Mouse (Mus musculus) CH12.LX (cell line): ENCODE results near the gene Endou. TPM values are rescaled to one million over a fixed set of nuclear protein-coding genes. Genes with fewer than 3 reads are reported as not detected.

ENCODE experiments used
- DNase-seq: peaks from one replicate; pipeline ENCODE4 v3.0.0-alpha.2; 2013; ENCODE audit errors: extremely low read depth
- H3K27ac ChIP-seq: 2 replicates; pipeline ENCODE4 v1.5.1; 2012; ENCODE audit warnings: low read depth, mild to moderate bottlenecking, control low read depth, moderate library complexity; ENCODE audit not compliant: insufficient read depth
- H3K27me3 ChIP-seq: replicated peaks from 2 replicates; pipeline ENCODE3; 2012; ENCODE audit warnings: inconsistent platforms
- H3K36me3 ChIP-seq, 2 experiments: replicated peaks in 1 of 2; 2 replicates each; pipeline versions ENCODE3 to v1.6.1; 2012; ENCODE audit warnings: inconsistent platforms in 1 of 2, low read length in 1 of 2, mild to moderate bottlenecking in 1 of 2, mixed read lengths in 1 of 2, moderate library complexity in 1 of 2; ENCODE audit not compliant: control insufficient read depth in 1 of 2, insufficient read depth in 1 of 2
- H3K4me1 ChIP-seq, 2 experiments: 2 replicates each; pipeline ENCODE4 v1.6.1; 2012; ENCODE audit warnings: inconsistent platforms in 1 of 2, moderate library complexity in 1 of 2; ENCODE audit not compliant: insufficient read depth in 2 of 2, control insufficient read depth in 1 of 2
- H3K4me2 ChIP-seq: 2 replicates; pipeline ENCODE4 v1.6.1; 2012; ENCODE audit warnings: low read depth, mild to moderate bottlenecking, control low read depth; ENCODE audit not compliant: poor library complexity, insufficient read depth, severe bottlenecking
- H3K4me3 ChIP-seq, 3 experiments: fragments of 150-350 bp in 1 of 3; sonication (generic) in 1 of 3; replicated peaks in 1 of 3; 2 replicates each; pipeline versions ENCODE3 to v1.5.1; 2011 to 2012; ENCODE audit warnings: low read depth in 2 of 3, low read length in 2 of 3, mild to moderate bottlenecking in 2 of 3, moderate library complexity in 2 of 3, control low read depth in 1 of 3, improper control_type of control experiment in 1 of 3, inconsistent platforms in 1 of 3, mixed read lengths in 1 of 3; ENCODE audit not compliant: poor library complexity in 1 of 3
- H3K79me2 ChIP-seq: replicated peaks from 2 replicates; pipeline ENCODE4 v1.6.1; 2012; ENCODE audit warnings: mild to moderate bottlenecking, moderate library complexity; ENCODE audit not compliant: control insufficient read depth, poor library complexity, insufficient read depth, severe bottlenecking; ENCODE audit errors: extremely low read depth
- H3K9ac ChIP-seq: 2 replicates; pipeline ENCODE4 v1.6.1; 2012; ENCODE audit warnings: low read depth, mild to moderate bottlenecking, control low read depth, moderate library complexity; ENCODE audit not compliant: insufficient read depth
- H3K9me3 ChIP-seq: replicated peaks from 2 replicates; pipeline ENCODE3; 2012; ENCODE audit warnings: low read length, inconsistent platforms, mixed read lengths
- BHLHE40 ChIP-seq: IDR thresholded peaks from 2 replicates; pipeline ENCODE4 v1.6.1; 2011; ENCODE audit warnings: mild to moderate bottlenecking, low read depth, low read length, improper control_type of control experiment
- CHD2 ChIP-seq: IDR thresholded peaks from 2 replicates; pipeline ENCODE4 v1.6.1; 2011; ENCODE audit warnings: low read length, improper control_type of control experiment
- ELF1 ChIP-seq: IDR thresholded peaks from 2 replicates; pipeline ENCODE4 v1.6.1; 2014; ENCODE audit warnings: low read depth, mild to moderate bottlenecking, inconsistent platforms, low read length, improper control_type of control experiment
- EP300 ChIP-seq: IDR thresholded peaks from 2 replicates; pipeline ENCODE4 v1.6.1; 2011; ENCODE audit warnings: low read length, improper control_type of control experiment
- ETS1 ChIP-seq: conservative IDR thresholded peaks from 2 replicates; pipeline ENCODE4 v1.6.1; 2012; ENCODE audit warnings: low read depth, mild to moderate bottlenecking, inconsistent platforms, low read length, improper control_type of control experiment, moderate library complexity
- GABPA ChIP-seq: IDR thresholded peaks from 2 replicates; pipeline ENCODE4 v1.6.1; 2012; ENCODE audit warnings: low read depth, low read length, improper control_type of control experiment, inconsistent platforms; ENCODE audit not compliant: insufficient replicate concordance
- HCFC1 ChIP-seq: IDR thresholded peaks from 2 replicates; pipeline ENCODE4 v1.6.1; 2012; ENCODE audit warnings: low read depth, mild to moderate bottlenecking, inconsistent platforms, low read length, improper control_type of control experiment
- IRF4 ChIP-seq: IDR thresholded peaks from 2 replicates; pipeline ENCODE4 v1.6.1; 2014; ENCODE audit warnings: low read depth, mild to moderate bottlenecking, inconsistent platforms, low read length, improper control_type of control experiment
- JUN ChIP-seq: IDR thresholded peaks from 2 replicates; pipeline ENCODE4 v1.6.1; 2011; ENCODE audit warnings: low read depth, mild to moderate bottlenecking, low read length, improper control_type of control experiment, moderate library complexity; ENCODE audit not compliant: insufficient read depth
- JUND ChIP-seq: conservative IDR thresholded peaks from 2 replicates; pipeline ENCODE4 v1.6.1; 2011; ENCODE audit warnings: low read depth, low read length, improper control_type of control experiment
- KAT2A ChIP-seq: IDR thresholded peaks from 2 replicates; pipeline ENCODE4 v1.6.1; 2012; ENCODE audit warnings: low read length, improper control_type of control experiment, inconsistent platforms; ENCODE audit not compliant: insufficient replicate concordance
- MAFK ChIP-seq: IDR thresholded peaks from 2 replicates; pipeline ENCODE4 v1.6.1; 2011; ENCODE audit warnings: low read length, improper control_type of control experiment; ENCODE audit not compliant: insufficient replicate concordance
- MAX ChIP-seq: IDR thresholded peaks from 2 replicates; pipeline ENCODE4 v1.6.1; 2011; ENCODE audit warnings: low read length, improper control_type of control experiment
- MEF2A ChIP-seq: IDR thresholded peaks from 2 replicates; pipeline ENCODE4 v1.6.1; 2014; ENCODE audit warnings: low read depth, mild to moderate bottlenecking, inconsistent platforms, low read length, improper control_type of control experiment, borderline replicate concordance
- MXI1 ChIP-seq: IDR thresholded peaks from 2 replicates; pipeline ENCODE4 v1.6.1; 2011; ENCODE audit warnings: mild to moderate bottlenecking, low read depth, low read length, improper control_type of control experiment
- MYC ChIP-seq: IDR thresholded peaks from 2 replicates; pipeline ENCODE4 v1.6.1; 2011; ENCODE audit warnings: low read depth, mild to moderate bottlenecking, improper control_type of control experiment, low read length
- NELFE ChIP-seq: IDR thresholded peaks from 2 replicates; pipeline ENCODE4 v1.6.1; 2011; ENCODE audit warnings: low read depth, low read length, improper control_type of control experiment
- NRF1 ChIP-seq: IDR thresholded peaks from 2 replicates; pipeline ENCODE4 v1.6.1; 2014; ENCODE audit warnings: low read depth, mild to moderate bottlenecking, inconsistent platforms, low read length, improper control_type of control experiment, moderate library complexity
- PAX5 ChIP-seq: IDR thresholded peaks from 2 replicates; pipeline ENCODE4 v1.6.1; 2012; ENCODE audit warnings: low read length, inconsistent platforms, mixed read lengths
- POLR2A ChIP-seq: IDR thresholded peaks from 2 replicates; pipeline ENCODE4 v1.6.1; 2011; ENCODE audit warnings: low read depth, mild to moderate bottlenecking, improper control_type of control experiment, low read length
- POLR2AphosphoS2 ChIP-seq: IDR thresholded peaks from 2 replicates; pipeline ENCODE4 v1.6.1; 2011; ENCODE audit warnings: low read depth, low read length, improper control_type of control experiment
- RCOR1 ChIP-seq: conservative IDR thresholded peaks from 2 replicates; pipeline ENCODE4 v1.6.1; 2012; ENCODE audit warnings: low read depth, mild to moderate bottlenecking, inconsistent platforms, low read length, improper control_type of control experiment
- SIN3A ChIP-seq: IDR thresholded peaks from 2 replicates; pipeline ENCODE4 v1.6.1; 2012; ENCODE audit warnings: low read length, improper control_type of control experiment, inconsistent platforms
- SMC3 ChIP-seq: IDR thresholded peaks from 2 replicates; pipeline ENCODE4 v1.6.1; 2011; ENCODE audit warnings: low read depth, low read length, improper control_type of control experiment
- TBP ChIP-seq: conservative IDR thresholded peaks from 2 replicates; pipeline ENCODE4 v1.6.1; 2011; ENCODE audit warnings: low read depth, low read length, improper control_type of control experiment
- TCF12 ChIP-seq: IDR thresholded peaks from 2 replicates; pipeline ENCODE4 v1.6.1; 2014; ENCODE audit warnings: low read depth, mild to moderate bottlenecking, inconsistent platforms, low read length, improper control_type of control experiment
- UBTF ChIP-seq: IDR thresholded peaks from 2 replicates; pipeline ENCODE4 v1.6.1; 2012; ENCODE audit warnings: low read depth, mild to moderate bottlenecking, inconsistent platforms, low read length, improper control_type of control experiment, moderate library complexity
- USF1 ChIP-seq: IDR thresholded peaks from 2 replicates; pipeline ENCODE4 v1.6.1; 2014; ENCODE audit warnings: low read depth, mild to moderate bottlenecking, inconsistent platforms, low read length, improper control_type of control experiment
- USF2 ChIP-seq: conservative IDR thresholded peaks from 2 replicates; pipeline ENCODE4 v1.6.1; 2011; ENCODE audit warnings: low read depth, low read length, improper control_type of control experiment
- ZC3H11A ChIP-seq: IDR thresholded peaks from 2 replicates; pipeline ENCODE4 v1.6.1; 2012; ENCODE audit warnings: low read depth, mild to moderate bottlenecking, inconsistent platforms, low read length, improper control_type of control experiment
- ZKSCAN1 ChIP-seq: IDR thresholded peaks from 2 replicates; pipeline ENCODE4 v1.6.1; 2012; ENCODE audit warnings: low read depth, inconsistent platforms, low read length, improper control_type of control experiment, borderline replicate concordance
- ZMIZ1 ChIP-seq: IDR thresholded peaks from 2 replicates; pipeline ENCODE4 v1.6.1; 2012; ENCODE audit warnings: low read depth, mild to moderate bottlenecking, inconsistent platforms, low read length, improper control_type of control experiment
- ZNF384 ChIP-seq: IDR thresholded peaks from 2 replicates; pipeline ENCODE4 v1.6.1; 2012; ENCODE audit warnings: low read depth, low read length, improper control_type of control experiment, inconsistent platforms
- dilution Hi-C: fragments of 300-500 bp; cut with MboI; formaldehyde crosslinking; loops from 2 replicates; pipeline ENCODE4 v1.14.3; 2020; ENCODE audit warnings: low sequenced_read_pairs; ENCODE audit not compliant: extremely low pct_unique_long_range_greater_than_20kb, extremely low pct_ligation_motif_present
- in situ Hi-C: fragments of 300-500 bp; cut with MboI; formaldehyde crosslinking; loops from 3 replicates; pipeline ENCODE4 v1.14.3; 2019; ENCODE audit warnings: low sequenced_read_pairs, low pct_ligation_motif_present, low pct_unique_long_range_greater_than_20kb, mixed read lengths
- polyA plus RNA-seq: library from polyadenylated mRNA; unstranded; fragments of >175 nt; gene quantifications from 2 replicates; pipeline ENCODE4 v1.2.1, GENCODE M21; 2012; ENCODE audit warnings: low read depth; ENCODE audit not compliant: insufficient read length
- total RNA-seq, 2 experiments: library from RNA; depleted of rRNA; stranded (reverse); fragments of 300-350 nt in 1 of 2; fragments of >200 nt in 1 of 2; gene quantifications; 2 replicates each; pipeline ENCODE4 v1.2.3; 2012 to 2014

The Endou gene
- total and polyA plus RNA-seq, 3 experiments: 49.5 to 66.9 (median 64.0) TPM

DNA sequence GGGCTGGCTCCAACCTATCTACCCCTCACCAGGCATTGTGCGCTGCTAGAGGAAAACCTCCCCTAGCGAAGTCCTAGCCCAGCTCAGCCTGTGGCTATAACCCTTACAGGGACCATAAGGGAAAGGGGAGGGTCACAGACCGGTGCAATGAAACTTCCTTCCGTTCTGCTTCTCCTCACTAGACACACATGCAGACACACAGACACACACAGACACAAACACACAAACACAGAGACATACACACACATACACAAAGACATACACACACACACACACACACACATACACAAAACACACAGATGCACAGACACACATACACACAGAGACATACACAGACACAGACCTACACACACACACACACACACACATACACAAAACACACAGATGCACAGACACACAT lies 11.5 kb upstream of the Endou start:
- dilution Hi-C loops: no loop called here
- H3K9me3 ChIP-seq: peaks cover 7% of the 10 kb centered on the region
- no peaks in the 10 kb centered on the region for H3K27me3 ChIP-seq

DNA sequence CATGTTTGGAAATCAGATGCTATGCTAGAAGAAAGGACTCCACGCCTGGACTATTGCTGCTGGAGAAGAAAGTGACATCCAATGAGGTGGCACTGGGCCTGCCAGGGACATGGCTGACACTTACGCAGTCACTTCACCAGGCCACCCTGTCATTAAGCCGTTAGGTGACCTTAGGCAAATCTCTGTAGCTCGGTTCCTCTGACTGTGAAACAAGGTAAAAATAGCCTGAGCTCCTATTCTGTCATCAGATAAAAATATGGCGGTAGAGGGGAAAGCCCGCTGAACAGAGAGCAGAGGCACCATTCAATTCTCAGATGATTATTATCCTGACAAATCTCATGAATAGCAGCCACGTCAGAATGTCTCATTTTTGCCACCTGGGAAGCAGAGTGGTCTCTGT lies 10.9 kb upstream of the Endou start:
- Histone ChIP-seq H3K27ac (peak overlapping the region; percentile 99), H3K4me3 (no peak overlapping the region), H3K9me3 (peaks cover 12% of the 10 kb centered on the region), H3K27me3 (no peaks in the 10 kb centered on the region), H3K9ac (peak overlapping the region; percentile 57), H3K4me1 (peaks cover 47 to 64% of the 10 kb centered on the region in 2 experiments), H3K36me3 (peaks cover 6 to 25% of the 10 kb centered on the region in 2 experiments), H3K4me2 (peak overlapping the region; percentile 84), H3K79me2 (peaks cover 14% of the 10 kb centered on the region)
- DNase-seq: peak; percentile 96
- dilution Hi-C loops: no loop called here
- in situ Hi-C loops: no loop called here
- TF ChIP-seq JUND (peak; percentile 11; the same call in 1 of the 2 replicates), MEF2A (peak; percentile 100), MAX (no peak), TBP (peak; percentile 70; the same call in 1 of the 2 replicates), MYC (no peak), JUN (peak; percentile 88), ETS1 (peak; percentile 98), ZMIZ1 (no peak), ZC3H11A (no peak), PAX5 (no peak), BHLHE40 (peak; percentile 56; the same call in 1 of the 2 replicates), POLR2A (no peak; the same call in 1 of the 2 replicates), RCOR1 (no peak), KAT2A (no peak), EP300 (peak; percentile 80), POLR2AphosphoS2 (no peak), TCF12 (peak; percentile 62), NRF1 (peak; percentile 2; the same call in 1 of the 2 replicates), HCFC1 (no peak; the same call in 1 of the 2 replicates), GABPA (no peak), MAFK (no peak)

More for the DNA sequence above, 11.5 kb upstream of the Endou start:
- Histone ChIP-seq H3K36me3 (peaks cover 1 to 20% of the 10 kb centered on the region in 2 experiments), H3K4me2 (peak overlapping the region; percentile 84), H3K79me2 (peaks cover 12% of the 10 kb centered on the region), H3K9ac (peak overlapping the region; percentile 57), H3K4me3 (peak overlapping the region in 1 of 3 experiments; percentile 17), H3K27ac (peak overlapping the region; percentile 99), H3K4me1 (peaks cover 47 to 64% of the 10 kb centered on the region in 2 experiments)
- TF ChIP-seq NRF1 (peak; percentile 21; the same call in 1 of the 2 replicates), HCFC1 (no peak; the same call in 1 of the 2 replicates), MAX (peak; percentile 77), GABPA (no peak), PAX5 (no peak), JUN (no peak), NELFE (0 out of 2 replicates have a peak, but pooled peaks have one; percentile 24), KAT2A (no peak), USF2 (no peak), MYC (0 out of 2 replicates have a peak, but pooled peaks have one; percentile 26), ZNF384 (no peak), IRF4 (no peak), SMC3 (no peak), MXI1 (no peak; the same call in 1 of the 2 replicates), POLR2AphosphoS2 (no peak; the same call in 1 of the 2 replicates), RCOR1 (no peak), POLR2A (0 out of 2 replicates have a peak, but pooled peaks have one; percentile 29), MEF2A (no peak), USF1 (no peak), BHLHE40 (peak; percentile 5; the same call in 1 of the 2 replicates), SIN3A (no peak), ZMIZ1 (peak; percentile 57; the same call in 1 of the 2 replicates), CHD2 (peak; percentile 42; the same call in 1 of the 2 replicates), UBTF (no peak; the same call in 1 of the 2 replicates), ZKSCAN1 (no peak), ZC3H11A (no peak), JUND (no peak), ELF1 (peak; percentile 13; the same call in 1 of the 2 replicates)
- DNase-seq: no peak
- in situ Hi-C loops: no loop called here
